Mouse (Mus musculus) CH12.LX (cell line): ENCODE measurements around the gene Cbfa2t2. TPM values are rescaled to one million over a fixed set of nuclear protein-coding genes. Genes with fewer than 3 reads are reported as not detected.

Experiments used
- DNase-seq: peaks from one replicate; pipeline ENCODE4 v3.0.0-alpha.2; 2013; ENCODE audit errors: extremely low read depth
- H3K27ac ChIP-seq: 2 replicates; pipeline ENCODE4 v1.5.1; 2012; ENCODE audit warnings: low read depth, mild to moderate bottlenecking, control low read depth, moderate library complexity; ENCODE audit not compliant: insufficient read depth
- H3K27me3 ChIP-seq: replicated peaks from 2 replicates; pipeline ENCODE3; 2012; ENCODE audit warnings: inconsistent platforms
- H3K36me3 ChIP-seq, 2 experiments: replicated peaks in 1 of 2; 2 replicates each; pipeline versions ENCODE3 to v1.6.1; 2012; ENCODE audit warnings: inconsistent platforms in 1 of 2, low read length in 1 of 2, mild to moderate bottlenecking in 1 of 2, mixed read lengths in 1 of 2, moderate library complexity in 1 of 2; ENCODE audit not compliant: control insufficient read depth in 1 of 2, insufficient read depth in 1 of 2
- H3K4me1 ChIP-seq, 2 experiments: 2 replicates each; pipeline ENCODE4 v1.6.1; 2012; ENCODE audit warnings: inconsistent platforms in 1 of 2, moderate library complexity in 1 of 2; ENCODE audit not compliant: insufficient read depth in 2 of 2, control insufficient read depth in 1 of 2
- H3K4me2 ChIP-seq: 2 replicates; pipeline ENCODE4 v1.6.1; 2012; ENCODE audit warnings: low read depth, mild to moderate bottlenecking, control low read depth; ENCODE audit not compliant: poor library complexity, insufficient read depth, severe bottlenecking
- H3K4me3 ChIP-seq, 3 experiments: fragments of 150-350 bp in 1 of 3; sonication (generic) in 1 of 3; replicated peaks in 1 of 3; 2 replicates each; pipeline versions ENCODE3 to v1.5.1; 2011 to 2012; ENCODE audit warnings: low read depth in 2 of 3, low read length in 2 of 3, mild to moderate bottlenecking in 2 of 3, moderate library complexity in 2 of 3, control low read depth in 1 of 3, improper control_type of control experiment in 1 of 3, inconsistent platforms in 1 of 3, mixed read lengths in 1 of 3; ENCODE audit not compliant: poor library complexity in 1 of 3
- H3K79me2 ChIP-seq: replicated peaks from 2 replicates; pipeline ENCODE4 v1.6.1; 2012; ENCODE audit warnings: mild to moderate bottlenecking, moderate library complexity; ENCODE audit not compliant: control insufficient read depth, poor library complexity, insufficient read depth, severe bottlenecking; ENCODE audit errors: extremely low read depth
- H3K9ac ChIP-seq: 2 replicates; pipeline ENCODE4 v1.6.1; 2012; ENCODE audit warnings: low read depth, mild to moderate bottlenecking, control low read depth, moderate library complexity; ENCODE audit not compliant: insufficient read depth
- H3K9me3 ChIP-seq: replicated peaks from 2 replicates; pipeline ENCODE3; 2012; ENCODE audit warnings: low read length, inconsistent platforms, mixed read lengths
- BHLHE40 ChIP-seq: IDR thresholded peaks from 2 replicates; pipeline ENCODE4 v1.6.1; 2011; ENCODE audit warnings: mild to moderate bottlenecking, low read depth, low read length, improper control_type of control experiment
- CHD1 ChIP-seq: IDR thresholded peaks from 2 replicates; pipeline ENCODE4 v1.6.1; 2012; ENCODE audit warnings: low read depth, low read length, improper control_type of control experiment, inconsistent platforms
- CHD2 ChIP-seq: IDR thresholded peaks from 2 replicates; pipeline ENCODE4 v1.6.1; 2011; ENCODE audit warnings: low read length, improper control_type of control experiment
- CTCF ChIP-seq, 2 experiments: IDR thresholded peaks in 1 of 2; conservative IDR thresholded peaks in 1 of 2; 2 replicates each; pipeline ENCODE4 v1.5.1; 2011 to 2012; ENCODE audit warnings: low read depth in 2 of 2, low read length in 2 of 2, improper control_type of control experiment in 1 of 2, inconsistent platforms in 1 of 2, mild to moderate bottlenecking in 1 of 2, moderate library complexity in 1 of 2
- E2F4 ChIP-seq: IDR thresholded peaks from 2 replicates; pipeline ENCODE4 v1.6.1; 2011; ENCODE audit warnings: low read depth, low read length, improper control_type of control experiment; ENCODE audit not compliant: insufficient replicate concordance
- EP300 ChIP-seq: IDR thresholded peaks from 2 replicates; pipeline ENCODE4 v1.6.1; 2011; ENCODE audit warnings: low read length, improper control_type of control experiment
- ETS1 ChIP-seq: conservative IDR thresholded peaks from 2 replicates; pipeline ENCODE4 v1.6.1; 2012; ENCODE audit warnings: low read depth, mild to moderate bottlenecking, inconsistent platforms, low read length, improper control_type of control experiment, moderate library complexity
- KAT2A ChIP-seq: IDR thresholded peaks from 2 replicates; pipeline ENCODE4 v1.6.1; 2012; ENCODE audit warnings: low read length, improper control_type of control experiment, inconsistent platforms; ENCODE audit not compliant: insufficient replicate concordance
- MAFK ChIP-seq: IDR thresholded peaks from 2 replicates; pipeline ENCODE4 v1.6.1; 2011; ENCODE audit warnings: low read length, improper control_type of control experiment; ENCODE audit not compliant: insufficient replicate concordance
- MAX ChIP-seq: IDR thresholded peaks from 2 replicates; pipeline ENCODE4 v1.6.1; 2011; ENCODE audit warnings: low read length, improper control_type of control experiment
- MAZ ChIP-seq: IDR thresholded peaks from 2 replicates; pipeline ENCODE4 v1.6.1; 2012; ENCODE audit warnings: low read depth, mild to moderate bottlenecking, inconsistent platforms, low read length, improper control_type of control experiment, moderate library complexity
- MYC ChIP-seq: IDR thresholded peaks from 2 replicates; pipeline ENCODE4 v1.6.1; 2011; ENCODE audit warnings: low read depth, mild to moderate bottlenecking, improper control_type of control experiment, low read length
- NRF1 ChIP-seq: IDR thresholded peaks from 2 replicates; pipeline ENCODE4 v1.6.1; 2014; ENCODE audit warnings: low read depth, mild to moderate bottlenecking, inconsistent platforms, low read length, improper control_type of control experiment, moderate library complexity
- POLR2A ChIP-seq: IDR thresholded peaks from 2 replicates; pipeline ENCODE4 v1.6.1; 2011; ENCODE audit warnings: low read depth, mild to moderate bottlenecking, improper control_type of control experiment, low read length
- RAD21 ChIP-seq: IDR thresholded peaks from 2 replicates; pipeline ENCODE4 v1.6.1; 2011; ENCODE audit warnings: low read depth, mild to moderate bottlenecking, low read length, improper control_type of control experiment, moderate library complexity
- RCOR1 ChIP-seq: conservative IDR thresholded peaks from 2 replicates; pipeline ENCODE4 v1.6.1; 2012; ENCODE audit warnings: low read depth, mild to moderate bottlenecking, inconsistent platforms, low read length, improper control_type of control experiment
- SIN3A ChIP-seq: IDR thresholded peaks from 2 replicates; pipeline ENCODE4 v1.6.1; 2012; ENCODE audit warnings: low read length, improper control_type of control experiment, inconsistent platforms
- SMC3 ChIP-seq: IDR thresholded peaks from 2 replicates; pipeline ENCODE4 v1.6.1; 2011; ENCODE audit warnings: low read depth, low read length, improper control_type of control experiment
- TBP ChIP-seq: conservative IDR thresholded peaks from 2 replicates; pipeline ENCODE4 v1.6.1; 2011; ENCODE audit warnings: low read depth, low read length, improper control_type of control experiment
- TCF12 ChIP-seq: IDR thresholded peaks from 2 replicates; pipeline ENCODE4 v1.6.1; 2014; ENCODE audit warnings: low read depth, mild to moderate bottlenecking, inconsistent platforms, low read length, improper control_type of control experiment
- USF2 ChIP-seq: conservative IDR thresholded peaks from 2 replicates; pipeline ENCODE4 v1.6.1; 2011; ENCODE audit warnings: low read depth, low read length, improper control_type of control experiment
- ZNF384 ChIP-seq: IDR thresholded peaks from 2 replicates; pipeline ENCODE4 v1.6.1; 2012; ENCODE audit warnings: low read depth, low read length, improper control_type of control experiment, inconsistent platforms
- dilution Hi-C: fragments of 300-500 bp; cut with MboI; formaldehyde crosslinking; loops from 2 replicates; pipeline ENCODE4 v1.14.3; 2020; ENCODE audit warnings: low sequenced_read_pairs; ENCODE audit not compliant: extremely low pct_unique_long_range_greater_than_20kb, extremely low pct_ligation_motif_present
- in situ Hi-C: fragments of 300-500 bp; cut with MboI; formaldehyde crosslinking; loops from 3 replicates; pipeline ENCODE4 v1.14.3; 2019; ENCODE audit warnings: low sequenced_read_pairs, low pct_ligation_motif_present, low pct_unique_long_range_greater_than_20kb, mixed read lengths
- polyA plus RNA-seq: library from polyadenylated mRNA; unstranded; fragments of >175 nt; gene quantifications from 2 replicates; pipeline ENCODE4 v1.2.1, GENCODE M21; 2012; ENCODE audit warnings: low read depth; ENCODE audit not compliant: insufficient read length
- total RNA-seq, 2 experiments: library from RNA; depleted of rRNA; stranded (reverse); fragments of 300-350 nt in 1 of 2; fragments of >200 nt in 1 of 2; gene quantifications; 2 replicates each; pipeline ENCODE4 v1.2.3; 2012 to 2014

Gene Cbfa2t2
- total and polyA plus RNA-seq, 3 experiments = 6.0 to 12.6 (median 7.0) TPM

DNA sequence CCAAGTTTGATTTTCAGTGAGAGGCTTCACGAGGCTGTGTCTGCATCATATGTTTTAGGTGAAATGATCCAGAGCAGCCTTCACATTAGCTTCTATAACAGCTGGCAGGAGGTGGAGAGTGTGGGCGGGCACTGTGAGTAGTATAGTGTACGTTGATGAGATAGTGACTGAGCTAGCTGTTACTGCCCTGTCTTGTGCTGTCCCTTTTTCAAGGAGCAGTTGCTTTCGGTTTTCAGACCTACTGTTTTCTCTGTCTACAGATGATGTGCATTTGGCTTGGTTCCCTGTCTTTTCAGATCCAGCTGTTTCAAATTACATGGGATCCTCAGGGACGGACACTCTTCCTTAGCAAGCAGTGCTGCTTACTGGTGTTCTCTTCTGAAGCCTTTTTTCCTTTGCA, 19.5 kb downstream of the Cbfa2t2 start:
- peaks cover 0 to 13% of the 10 kb centered on the region in 2 experiments for H3K36me3 ChIP-seq
- in situ Hi-C loops (no loop called here), dilution Hi-C loops (no loop called here)
- no peak for DNase-seq
- no peaks in the 10 kb centered on the region for H3K27me3 ChIP-seq
- no peak overlapping the region for H3K4me2 ChIP-seq
- H3K4me1 ChIP-seq = peaks cover 0 to 8% of the 10 kb centered on the region in 2 experiments; a peak in 2 of 4 replicates
- no peak overlapping the region for H3K4me3 ChIP-seq
- no peak for TF ChIP-seq BHLHE40
- TF ChIP-seq CTCF (conservative IDR thresholded peaks at IDR 0.05 in 1 of 2, IDR thresholded peaks at IDR 0.05 in 1 of 2; ENCODE audit: low read depth in 2 of 2, low read length in 2 of 2) = no peak
- TF ChIP-seq USF2 = no peak
- no peak for TF ChIP-seq MAFK
- no peak for TF ChIP-seq KAT2A
- no peak for TF ChIP-seq MAZ
- no peak for TF ChIP-seq POLR2A
- TF ChIP-seq MAX = no peak
- TF ChIP-seq SMC3 = no peak
- no peak for TF ChIP-seq ETS1
- TF ChIP-seq TCF12 = no peak
- no peak for TF ChIP-seq CHD1
- TF ChIP-seq TBP = no peak
- TF ChIP-seq ZNF384 = no peak
- TF ChIP-seq NRF1 = no peak
- TF ChIP-seq SIN3A = no peak
- no peak for TF ChIP-seq CHD2
- no peak for TF ChIP-seq E2F4
- TF ChIP-seq, all 38 proteins: peak for 0
- H3K79me2 ChIP-seq = peaks cover 4% of the 10 kb centered on the region; the same call in 1 of the 2 replicates
- H3K27ac ChIP-seq = no peak overlapping the region
- no peaks in the 10 kb centered on the region for H3K9me3 ChIP-seq
- H3K9ac ChIP-seq = no peak overlapping the region

DNA sequence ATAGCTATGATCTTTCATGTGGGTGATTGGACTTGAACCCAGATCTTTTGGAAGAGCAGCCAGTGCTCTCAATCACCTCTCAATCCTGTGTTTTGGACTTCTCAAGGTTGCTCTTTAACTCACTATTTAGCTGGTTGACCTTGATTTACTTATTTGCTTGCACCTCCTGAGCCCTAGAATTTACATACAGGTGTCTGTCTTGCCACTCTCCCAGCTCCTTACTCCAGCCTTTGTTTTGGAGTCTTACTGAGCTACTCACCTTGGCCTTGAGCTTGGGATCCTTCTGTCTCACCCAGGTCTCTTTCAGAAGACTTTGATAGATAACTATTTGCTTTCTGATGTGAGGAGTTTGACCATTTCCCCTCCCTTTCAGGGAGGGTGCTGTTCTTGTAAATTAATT, 20.3 kb downstream of the Cbfa2t2 start:
- TF ChIP-seq KAT2A (no peak), EP300 (no peak), RAD21 (no peak), MAZ (no peak), NRF1 (no peak), MYC (no peak), RCOR1 (no peak), MAX (no peak)
- Histone ChIP-seq H3K9me3 (no peaks in the 10 kb centered on the region), H3K36me3 (peaks cover 0 to 14% of the 10 kb centered on the region in 2 experiments), H3K9ac (no peak overlapping the region), H3K4me1 (peaks cover 0 to 8% of the 10 kb centered on the region in 2 experiments; a peak in 2 of 4 replicates), H3K79me2 (peaks cover 4% of the 10 kb centered on the region; the same call in 1 of the 2 replicates), H3K4me2 (no peak overlapping the region), H3K27me3 (no peaks in the 10 kb centered on the region), H3K27ac (no peak overlapping the region), H3K4me3 (no peak overlapping the region)
- no peak for DNase-seq
- in situ Hi-C loops (no loop called here), dilution Hi-C loops (no loop called here)
